Mouse (Mus musculus): ENCODE measurements around the gene Olfr1135.

Gene Olfr1135

GRCm38 (mm10) chr2:87673564-87673963 is at the start of gene Olfr1135:
Gene Olfr1135 (minus strand): TSS chr2:87673664.
- no peak for DNase-seq

GRCm38 (mm10) chr2:87713079-87713478 is 39.6 kb upstream of the Olfr1135 start, which contains the start of gene Olfr1137:
Gene Olfr1137 (minus strand): TSS chr2:87713179.
- DNase-seq: no peak

GRCm38 (mm10) chr2:87693847-87694246 is 20.4 kb upstream of the Olfr1135 start, which contains the start of gene Olfr1136:
Gene Olfr1136 (minus strand): TSS chr2:87693947.
- DNase-seq: no peak

GRCm38 (mm10) chr2:87658360-87658759 is 15.1 kb downstream of the Olfr1135 start, which contains the start of gene Olfr1134:
Gene Olfr1134 (minus strand): TSS chr2:87658460.
- no peak for DNase-seq

GRCm38 (mm10) chr2:87647274-87647673 is 26.2 kb downstream of the Olfr1135 start, which contains the start of gene Olfr1133:
Gene Olfr1133 (minus strand): TSS chr2:87647374.
- DNase-seq: no peak

GRCm38 (mm10) chr2:87642441-87642840 is 31.0 kb downstream of the Olfr1135 start:
- DNase-seq: no peak

GRCm38 (mm10) chr2:87637435-87637834 is 36.0 kb downstream of the Olfr1135 start, which contains the start of gene Olfr1132:
Gene Olfr1132 (minus strand): TSS chr2:87637535.
- no peak for DNase-seq

- DNase-seq: no peak
Measured at GRCm38 (mm10) chr2:87626804-87627203, 46.7 kb downstream of the Olfr1135 start, which contains the start of gene Olfr1131. Gene Olfr1131 (plus strand): TSS chr2:87627104.
